Mouse (Mus musculus) heart, postnatal 0 days (tissue): ENCODE measurements around the gene Tma7.

Experiments used
- CTCF ChIP-seq: IDR thresholded peaks from 2 replicates; pipeline ENCODE4 v1.5.1; 2016; ENCODE audit warnings: antibody characterized with exemption, control low read depth, low read depth
- EP300 ChIP-seq: IDR thresholded peaks from 2 replicates; pipeline ENCODE4 v1.6.1; 2016; ENCODE audit warnings: antibody characterized with exemption, low read depth

GRCm38 (mm10) chr9:109053851-109054250 lies 28.5 kb downstream of the Tma7 start:
- TF ChIP-seq CTCF = no peak
- no peak for TF ChIP-seq EP300
